Mouse (Mus musculus) gastrocnemius, adult 2 months (tissue): ENCODE data around the gene Smtnl2. TPM values are rescaled to one million over a fixed set of nuclear protein-coding genes. Genes with fewer than 3 reads are reported as not detected.

Experiments used
- DNase-seq: peaks from one replicate; pipeline ENCODE4 v3.0.0; 2022
- H3K27ac ChIP-seq: fragments of 200-600 bp; 2 replicates; pipeline ENCODE4 v1.8.1; 2022; ENCODE audit warnings: mild to moderate bottlenecking
- H3K4me3 ChIP-seq: fragments of 200-600 bp; 2 replicates; pipeline ENCODE4 v1.8.1; 2022; ENCODE audit warnings: mild to moderate bottlenecking, moderate library complexity
- CTCF ChIP-seq: fragments of 200-600 bp; IDR thresholded peaks from 2 replicates; pipeline ENCODE4 v1.8.1; 2022; ENCODE audit warnings: antibody characterized with exemption, mild to moderate bottlenecking, moderate library complexity
- intact Hi-C: fragments of 180-260 bp; cut with DNase I; formaldehyde crosslinking; loops from one replicate; pipeline ENCODE4 v1.15.1; 2025
- total RNA-seq, 2 experiments: library from RNA; stranded (reverse); gene quantifications; 2 replicates each; pipeline ENCODE4 v1.2.3; 2021

The Smtnl2 gene
- total RNA-seq, 2 experiments from 2014 or later, result 238 to 342 TPM

- TF ChIP-seq CTCF, result no peak
- intact Hi-C loops, result no loop called here
- no peak for DNase-seq
- Histone ChIP-seq H3K4me3 (no peak overlapping the region), H3K27ac (peak overlapping the region; percentile 95; the same call in 1 of the 2 replicates)
These were observed 9.1 kb upstream of the Smtnl2 start for GRCm38 (mm10) chr11:72420460-72421122.

- intact Hi-C loops, result no loop called here
- DNase-seq, result peak; percentile 59
- peak overlapping the region; percentile 95 for H3K27ac ChIP-seq
- peak overlapping the region; percentile 57 for H3K4me3 ChIP-seq
- TF ChIP-seq CTCF, result no peak
These were observed 7.5 kb upstream of the Smtnl2 start for GRCm38 (mm10) chr11:72419006-72419405.

- Histone ChIP-seq H3K27ac (peak overlapping the region; percentile 95), H3K4me3 (peak overlapping the region; percentile 57)
- intact Hi-C loops, result no loop called here
- no peak for TF ChIP-seq CTCF
- DNase-seq, result peak; percentile 93
These were observed 6.7 kb upstream of the Smtnl2 start for GRCm38 (mm10) chr11:72418227-72418626.

- Histone ChIP-seq H3K27ac (peak overlapping the region; percentile 95), H3K4me3 (peak overlapping the region; percentile 59)
- intact Hi-C loops, result no loop called here
- no peak for TF ChIP-seq CTCF
- peak; percentile 91 for DNase-seq
These were observed 5.9 kb upstream of the Smtnl2 start for GRCm38 (mm10) chr11:72417376-72417775.

GRCm38 (mm10) chr11:72416666-72417065 lies 5.2 kb upstream of the Smtnl2 start:
- Histone ChIP-seq H3K27ac (peak overlapping the region; percentile 95), H3K4me3 (peak overlapping the region; percentile 59)
- DNase-seq, result peak; percentile 53
- TF ChIP-seq CTCF, result no peak
- intact Hi-C loops, result no loop called here

- intact Hi-C loops, result no loop called here
- no peak overlapping the region for H3K4me3 ChIP-seq
- peak; percentile 17 for DNase-seq
- TF ChIP-seq CTCF, result no peak
- peak overlapping the region; percentile 95 for H3K27ac ChIP-seq
These were observed 3.6 kb upstream of the Smtnl2 start for GRCm38 (mm10) chr11:72415155-72415554.

GRCm38 (mm10) chr11:72413601-72414190 lies 2.2 kb upstream of the Smtnl2 start:
- intact Hi-C loops, result no loop called here
- no peak for TF ChIP-seq CTCF
- DNase-seq, result peak; percentile 12
- peak overlapping the region; percentile 95 for H3K27ac ChIP-seq
- H3K4me3 ChIP-seq, result peak overlapping the region; percentile 46

- intact Hi-C loops, result no loop called here
- no peak for TF ChIP-seq CTCF
- H3K27ac ChIP-seq, result peak overlapping the region; percentile 95
- peak; percentile 56 for DNase-seq
- H3K4me3 ChIP-seq, result peak overlapping the region; percentile 46
These were observed 1.5 kb upstream of the Smtnl2 start for GRCm38 (mm10) chr11:72413016-72413415.

GRCm38 (mm10) chr11:72411945-72412344 lies 432 bp upstream of the Smtnl2 start:
- peak overlapping the region; percentile 93 for H3K4me3 ChIP-seq

GRCm38 (mm10) chr11:72410521-72411092 lies 906 bp downstream of the Smtnl2 start:
- TF ChIP-seq CTCF, result peak; percentile 66; the same call in 1 of the 2 replicates
- peak; percentile 40 for DNase-seq
- H3K27ac ChIP-seq, result peak overlapping the region; percentile 98
- H3K4me3 ChIP-seq, result peak overlapping the region; percentile 93
- intact Hi-C loops, result loop anchor here (2.0 kb wide), 2 partner anchors 14 to 16 kb away; no protein-coding TSS in a partner anchor

More at GRCm38 (mm10) chr11:72411945-72412344, 432 bp upstream of the Smtnl2 start:
- peak overlapping the region; percentile 98 for H3K27ac ChIP-seq
- DNase-seq, result no peak
- TF ChIP-seq CTCF, result no peak
- intact Hi-C loops, result loop anchor here (2.0 kb wide), 2 partner anchors 15 kb away; no protein-coding TSS in a partner anchor

GRCm38 (mm10) chr11:72409649-72410385 lies 1.7 kb downstream of the Smtnl2 start:
- Histone ChIP-seq H3K27ac (peak overlapping the region; percentile 98), H3K4me3 (peak overlapping the region; percentile 93)
- no peak for TF ChIP-seq CTCF
- intact Hi-C loops, result loop anchor here (2.0 kb wide), 2 partner anchors 13 to 17 kb away; no protein-coding TSS in a partner anchor
- peak; percentile 43 for DNase-seq

- DNase-seq, result peak; percentile 40
- intact Hi-C loops, result no loop called here
- Histone ChIP-seq H3K4me3 (peak overlapping the region; percentile 93), H3K27ac (peak overlapping the region; percentile 98)
- no peak for TF ChIP-seq CTCF
These were observed 2.9 kb downstream of the Smtnl2 start for GRCm38 (mm10) chr11:72408451-72409170.
